Comparison of ENCODE assay signal across 19 mouse cellular contexts in the genomic region with DNA sequence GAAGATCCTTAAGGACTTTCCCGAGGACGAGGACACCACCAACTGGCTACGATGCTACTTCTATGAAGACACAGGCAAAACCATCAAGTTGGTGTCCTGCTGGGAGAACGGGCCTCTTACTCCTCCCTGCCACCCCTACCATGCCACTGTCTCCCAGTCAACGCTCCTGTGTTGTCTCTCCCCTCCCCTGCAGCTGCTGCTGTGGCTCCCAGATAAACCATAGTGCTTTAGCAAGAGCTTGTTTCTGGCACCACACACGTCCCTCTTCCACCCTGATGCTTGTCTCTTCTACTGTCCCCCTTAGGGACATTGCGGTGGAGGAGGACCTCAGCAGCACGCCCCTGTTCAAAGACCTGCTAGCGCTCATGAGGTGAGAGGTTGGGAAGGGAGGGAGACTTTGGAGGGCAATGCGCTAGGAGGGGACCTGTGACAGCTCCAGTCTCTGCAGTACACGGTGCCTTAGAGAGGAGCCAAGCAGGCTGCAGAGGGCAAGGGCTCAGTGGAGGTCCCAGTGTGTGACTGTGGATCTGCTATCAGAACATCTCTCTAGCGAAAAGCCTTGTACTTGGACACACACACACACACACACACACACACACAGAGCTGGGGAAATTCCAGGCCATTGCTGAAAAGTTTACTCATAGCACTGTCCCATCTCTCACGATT. TPM values are rescaled to one million over a fixed set of nuclear protein-coding genes. Genes with fewer than 3 reads are reported as not detected.
DNase-seq lines count a peak whose midpoint lies in the region; ATAC-seq and TF ChIP-seq lines count a peak whose summit lies in the region.
"Had no signal": no experiment of that assay in that cellular context is flagged by ENCODE, and none has a peak within 500 bp of the region (broad histone marks: within the 10 kb centered on the region; RNA-seq: fewer than 3 reads in every experiment).

No protein-coding gene starts in this region.

- no peaks in the 10 kb centered on the region for H3K36me3 ChIP-seq in stomach, embryonic 15.5 days
- H3K36me3 ChIP-seq in stomach, postnatal 0 days (ENCODE audit: control insufficient read depth, insufficient read depth, low read length), result no peaks in the 10 kb centered on the region
- H3K36me3 ChIP-seq in liver, embryonic 14.5 days (replicated peaks; ENCODE audit: control insufficient read depth, insufficient read depth, low read depth), result no peaks in the 10 kb centered on the region
- H3K36me3 ChIP-seq: embryonic facial prominence, embryonic 12.5 days had no signal

- peak; percentile 24 for DNase-seq in adrenal gland, postnatal 10 days
- DNase-seq in adrenal gland, adult 18-20 months (ENCODE audit: low spot score in 2 of 2), result no peak
- DNase-seq in stomach, postnatal 0 days (ENCODE audit: low spot score), result no peak
- DNase-seq in liver, embryonic 14.5 days (ENCODE audit: low read depth in 3 of 3, low spot score in 3 of 3), result peak; percentile 47 to 62 (median 58)
- no peak for DNase-seq in kidney, adult 9 months
- DNase-seq in kidney, adult 18-20 months, result no peak
- DNase-seq in thymus, postnatal 25 days, result no peak
- DNase-seq: cerebellum, postnatal 10 days; kidney, adult 2 months; kidney, postnatal 14 days; lung, postnatal 10 days; right cerebral cortex, postnatal 4 days; thymus, postnatal 36 days had no signal

- no peak overlapping the region for H3K9ac ChIP-seq in stomach, embryonic 15.5 days
- no peak overlapping the region for H3K9ac ChIP-seq in stomach, postnatal 0 days (ENCODE audit: low read length)
- H3K9ac ChIP-seq in liver, embryonic 14.5 days (replicated peaks), result peak overlapping the region; percentile 61
- H3K9ac ChIP-seq: embryonic facial prominence, embryonic 12.5 days had no signal

- TF ChIP-seq EP300 in stomach, postnatal 0 days (optimal IDR thresholded peaks at IDR 0.05), result no peak
- peak; percentile 77 for TF ChIP-seq EP300 in liver, embryonic 14.5 days (IDR thresholded peaks at IDR 0.05; ENCODE audit: low read depth)

- no peak for TF ChIP-seq CTCF in stomach, postnatal 0 days (IDR thresholded peaks at IDR 0.05; ENCODE audit: low read depth)
- no peak for TF ChIP-seq CTCF in liver, embryonic 14.5 days (IDR thresholded peaks at IDR 0.05; ENCODE audit: low read depth)

- no peak overlapping the region for H3K4me3 ChIP-seq in stomach, embryonic 15.5 days (replicated peaks)
- no peak overlapping the region for H3K4me3 ChIP-seq in stomach, postnatal 0 days (ENCODE audit: low read depth, low read length)
- peak overlapping the region; percentile 43 to 68 for H3K4me3 ChIP-seq in liver, embryonic 14.5 days (ENCODE audit: insufficient read depth in 1 of 2, low read depth in 2 of 2, low read length in 2 of 2)
- H3K4me3 ChIP-seq: embryonic facial prominence, embryonic 12.5 days; layer of hippocampus, adult 2 months had no signal

- H3K4me2 ChIP-seq in stomach, embryonic 15.5 days, result no peak overlapping the region
- no peak overlapping the region for H3K4me2 ChIP-seq in stomach, postnatal 0 days (replicated peaks; ENCODE audit: low read depth)
- H3K4me2 ChIP-seq in liver, embryonic 14.5 days (ENCODE audit: low read depth), result peak overlapping the region; percentile 58
- H3K4me2 ChIP-seq: embryonic facial prominence, embryonic 12.5 days had no signal

- H3K27ac ChIP-seq in stomach, embryonic 15.5 days, result no peak overlapping the region
- no peak overlapping the region for H3K27ac ChIP-seq in stomach, postnatal 0 days (replicated peaks)
- H3K27ac ChIP-seq in liver, embryonic 14.5 days, result peak overlapping the region; percentile 73
- H3K27ac ChIP-seq: embryonic facial prominence, embryonic 12.5 days; layer of hippocampus, adult 2 months had no signal

- H3K4me1 ChIP-seq in stomach, embryonic 15.5 days, result no peaks in the 10 kb centered on the region
- H3K4me1 ChIP-seq in stomach, postnatal 0 days (replicated peaks; ENCODE audit: control insufficient read depth, insufficient read depth), result no peaks in the 10 kb centered on the region
- peaks cover 7 to 27% of the 10 kb centered on the region in 2 experiments for H3K4me1 ChIP-seq in liver, embryonic 14.5 days (replicated peaks; ENCODE audit: control insufficient read depth in 2 of 2, insufficient read depth in 2 of 2, low read length in 1 of 2)
- H3K4me1 ChIP-seq: embryonic facial prominence, embryonic 12.5 days had no signal

- ATAC-seq in stomach, embryonic 15.5 days (ENCODE audit: insufficient read depth, low FRiP score, low read depth), result peak; percentile 43; the same call in 1 of the 2 replicates
- ATAC-seq in stomach, postnatal 0 days (ENCODE audit: low FRiP score, low TSS enrichment), result no peak
- ATAC-seq in liver, embryonic 14.5 days (ENCODE audit: insufficient read depth), result peak; percentile 90

- 61% methylated on average over 13 of the region's 13 CpGs for WGBS in stomach, embryonic 15.5 days
- 62% methylated on average over 13 of the region's 13 CpGs for WGBS in stomach, postnatal 0 days
- WGBS in liver, embryonic 14.5 days (ENCODE audit: insufficient replicate concordance), result 42% methylated on average over 13 of the region's 13 CpGs

- H3K27me3 ChIP-seq in stomach, embryonic 15.5 days (replicated peaks), result no peaks in the 10 kb centered on the region
- no peaks in the 10 kb centered on the region for H3K27me3 ChIP-seq in stomach, postnatal 0 days (ENCODE audit: control insufficient read depth, insufficient read depth, low read length)
- no peaks in the 10 kb centered on the region for H3K27me3 ChIP-seq in liver, embryonic 14.5 days (ENCODE audit: control insufficient read depth, insufficient read depth, low read length)

- H3K9me3 ChIP-seq in stomach, embryonic 15.5 days, result no peaks in the 10 kb centered on the region
- no peaks in the 10 kb centered on the region for H3K9me3 ChIP-seq in stomach, postnatal 0 days (ENCODE audit: control insufficient read depth, low read length)
- no peaks in the 10 kb centered on the region for H3K9me3 ChIP-seq in liver, embryonic 14.5 days (ENCODE audit: control insufficient read depth, low read length)
- H3K9me3 ChIP-seq: embryonic facial prominence, embryonic 12.5 days had no signal

RNA-seq across cellular contexts. Expression of a gene that starts 16.2 kb away (rescaled TPM):
- total RNA-seq in adrenal gland, postnatal 10 days (2021), result 1 to 10 TPM; 4.1 to 6.3 TPM
- 1 to 10 TPM; 3.3 to 3.6 TPM for total RNA-seq in adrenal gland, adult 18-20 months (2021)
- 9.0 and 9.2 TPM in 2 replicates for polyA plus RNA-seq in stomach, embryonic 15.5 days (2015; fragmentation: Nextera tagmentation; extraction: Ambion mirVana)
- polyA plus RNA-seq in stomach, postnatal 0 days (2015; fragmentation: Nextera tagmentation; extraction: Ambion mirVana), result 2.7 and 2.9 TPM in 2 replicates
- 23.8 and 32.0 TPM in 2 replicates for polyA plus RNA-seq in liver, embryonic 14.5 days (2012; rRNA removed)
- polyA plus RNA-seq in liver, embryonic 14.5 days (2014; fragmentation: Nextera tagmentation; extraction: Ambion mirVana), result 32.9 and 38.8 TPM in 2 replicates

RNA-seq across cellular contexts. Expression of a gene that starts 44.7 kb away (rescaled TPM):
- 1 to 10 TPM; 5.8 to 6.3 TPM for total RNA-seq in adrenal gland, postnatal 10 days (2021)
- 1 to 10 TPM in 1 of 2 experiments, under 1 TPM in 1; 0.73 to 1.5 TPM for total RNA-seq in adrenal gland, adult 18-20 months (2021)
- polyA plus RNA-seq in stomach, embryonic 15.5 days (2015; fragmentation: Nextera tagmentation; extraction: Ambion mirVana), result 0.54 and 0.70 TPM in 2 replicates
- 0.17 and 0.24 TPM in 2 replicates for polyA plus RNA-seq in stomach, postnatal 0 days (2015; fragmentation: Nextera tagmentation; extraction: Ambion mirVana)
- 1.6 and 1.9 TPM in 2 replicates for polyA plus RNA-seq in liver, embryonic 14.5 days (2012; rRNA removed)
- 1.1 and 1.2 TPM in 2 replicates for polyA plus RNA-seq in liver, embryonic 14.5 days (2014; fragmentation: Nextera tagmentation; extraction: Ambion mirVana)

RNA-seq across cellular contexts. Expression of a gene that starts 54.6 kb away (rescaled TPM):
- 100 to 1,000 TPM; 132 to 141 TPM for total RNA-seq in adrenal gland, postnatal 10 days (2021)
- total RNA-seq in adrenal gland, adult 18-20 months (2021), result 1 to 10 TPM in 1 of 2 experiments, not detected in 1; 1.7 TPM
- polyA plus RNA-seq in stomach, embryonic 15.5 days (2015; fragmentation: Nextera tagmentation; extraction: Ambion mirVana), result 0.37 TPM in 1 of 2 replicates, not detected in the other
- 0.11 TPM in 1 of 2 replicates, not detected in the other for polyA plus RNA-seq in stomach, postnatal 0 days (2015; fragmentation: Nextera tagmentation; extraction: Ambion mirVana)
- polyA plus RNA-seq in liver, embryonic 14.5 days (2012; rRNA removed), result not detected in 2 replicates
- polyA plus RNA-seq in liver, embryonic 14.5 days (2014; fragmentation: Nextera tagmentation; extraction: Ambion mirVana), result not detected in 2 replicates
- total RNA-seq: neutrophil, adult 5-6 weeks had no signal
- polyA plus RNA-seq: liver, adult 2 months; testis, adult 2 months had no signal

Comparison
In these comparisons a context has a peak if more than half of its experiments do, and no peak if none do; other contexts are left out.
1. DNase-seq: peak in adrenal gland, postnatal 10 days (single experiment) and liver, embryonic 14.5 days (3 of 3); none in adrenal gland, adult 18-20 months (0 of 2), stomach, postnatal 0 days (single experiment), kidney, adult 9 months (single experiment), kidney, adult 18-20 months (single experiment) and thymus, postnatal 25 days (single experiment).
2. H3K4me3 ChIP-seq: peak in liver, embryonic 14.5 days (2 of 2); none in stomach, embryonic 15.5 days (single experiment) and stomach, postnatal 0 days (single experiment).